Mouse (Mus musculus): ENCODE data around the gene Gbf1.

Gene Gbf1

DNA sequence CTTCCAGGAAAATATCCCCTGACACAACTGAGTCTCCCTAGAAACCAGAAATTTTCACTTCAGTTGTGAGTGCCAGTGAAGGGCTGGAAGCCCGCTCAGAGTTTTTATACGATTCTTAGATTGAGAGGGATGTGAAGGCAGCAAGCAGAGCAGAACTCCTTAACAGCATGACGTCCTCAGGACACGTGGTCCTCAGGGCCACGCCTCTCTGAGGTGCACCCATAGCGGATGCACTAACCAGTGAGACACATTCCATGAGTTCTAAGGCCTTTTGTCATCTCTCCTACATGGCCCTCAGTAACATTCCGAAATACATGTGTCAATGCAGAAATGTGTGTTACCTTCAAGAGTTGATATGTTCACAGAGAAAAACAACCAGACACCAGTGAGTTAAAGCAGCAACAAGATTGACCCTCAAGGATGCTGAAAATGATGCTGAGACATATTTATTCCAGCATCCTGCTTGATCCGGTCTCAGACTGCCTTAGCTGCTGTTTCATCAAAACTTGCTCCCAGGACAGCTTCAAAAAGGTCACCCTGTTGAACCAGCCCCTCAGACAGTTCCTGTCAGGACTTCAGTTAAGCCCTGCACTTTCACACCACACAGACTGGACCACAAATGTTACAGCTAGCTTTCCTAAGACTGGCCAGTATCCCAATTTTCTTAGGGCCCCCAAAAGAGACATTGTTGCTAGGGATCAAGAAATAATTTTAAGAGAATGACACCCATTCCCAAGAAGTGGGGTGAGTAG lies 148.2 kb downstream of the Gbf1 start:
- DNase-seq (ENCODE audit: low spot score in 2 of 2) = no peak

DNA sequence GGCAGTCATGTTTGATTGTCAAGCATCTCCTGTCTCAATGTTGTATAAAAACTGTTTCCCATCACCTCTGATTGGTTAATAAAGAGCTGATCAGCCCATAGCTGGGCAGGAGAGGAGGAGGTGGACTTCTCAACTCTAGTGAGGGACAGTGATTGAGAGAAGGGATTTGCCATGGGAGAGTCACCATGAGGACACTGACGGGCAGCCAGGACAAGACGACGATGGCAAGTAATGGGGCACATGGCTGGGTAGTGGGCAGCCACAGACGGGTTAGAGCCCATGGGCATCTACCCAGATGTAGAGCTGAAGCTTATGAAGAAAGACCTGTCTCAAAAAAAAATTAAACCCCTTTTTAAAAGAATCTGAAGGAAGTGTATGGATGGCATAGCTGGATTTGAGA lies 150.2 kb downstream of the Gbf1 start:
- peak in 1 of 2 experiments; percentile 49 for DNase-seq (ENCODE audit: low spot score in 2 of 2)

DNA sequence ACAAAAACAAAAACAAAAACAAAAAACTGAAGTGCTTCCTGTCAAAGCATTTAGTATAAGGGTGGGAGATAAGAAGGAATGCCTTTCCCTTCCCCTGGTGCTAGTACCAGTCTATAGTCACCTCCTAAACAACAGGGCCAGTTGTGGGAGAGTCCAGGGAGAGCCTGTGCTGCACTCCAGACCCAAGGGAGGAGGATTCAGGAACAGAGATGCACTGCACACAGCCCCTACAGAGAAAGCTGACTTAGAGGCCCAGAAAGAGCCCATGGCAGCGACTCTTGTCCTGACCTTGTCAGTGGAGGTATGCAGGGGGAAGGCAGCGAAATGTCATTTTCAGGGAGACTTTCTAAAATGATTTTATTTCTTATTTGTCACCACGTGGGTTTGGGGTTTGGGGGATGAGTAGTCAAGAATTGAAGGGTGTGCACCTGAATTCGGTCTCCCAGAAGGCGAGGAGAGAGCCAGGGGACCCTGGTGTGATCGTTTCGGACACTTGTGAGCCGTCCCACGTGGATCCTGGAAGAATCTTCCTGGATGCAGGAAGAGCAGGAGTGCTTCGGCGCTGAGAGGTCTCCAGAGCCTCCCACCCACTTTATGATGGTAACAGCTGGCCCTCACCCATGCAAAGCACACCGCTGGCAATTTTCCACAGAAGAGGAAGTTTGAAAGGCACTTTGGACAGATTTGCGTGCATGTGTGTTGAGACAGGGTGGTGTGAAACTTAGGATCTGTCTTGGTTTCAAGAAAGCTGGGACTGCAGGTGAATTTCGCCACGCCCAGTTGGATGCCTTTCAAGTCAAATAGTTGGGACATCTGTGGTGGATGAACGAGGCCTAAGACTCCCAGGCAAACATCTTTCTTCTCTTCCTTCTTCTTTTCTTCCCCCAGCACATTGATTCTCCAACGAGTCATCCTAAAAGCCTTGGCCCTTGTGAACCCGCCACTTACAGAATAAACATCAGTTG lies 151.2 kb downstream of the Gbf1 start:
- DNase-seq (ENCODE audit: low spot score in 2 of 2) = peak in 1 of 2 experiments; percentile 55

DNA sequence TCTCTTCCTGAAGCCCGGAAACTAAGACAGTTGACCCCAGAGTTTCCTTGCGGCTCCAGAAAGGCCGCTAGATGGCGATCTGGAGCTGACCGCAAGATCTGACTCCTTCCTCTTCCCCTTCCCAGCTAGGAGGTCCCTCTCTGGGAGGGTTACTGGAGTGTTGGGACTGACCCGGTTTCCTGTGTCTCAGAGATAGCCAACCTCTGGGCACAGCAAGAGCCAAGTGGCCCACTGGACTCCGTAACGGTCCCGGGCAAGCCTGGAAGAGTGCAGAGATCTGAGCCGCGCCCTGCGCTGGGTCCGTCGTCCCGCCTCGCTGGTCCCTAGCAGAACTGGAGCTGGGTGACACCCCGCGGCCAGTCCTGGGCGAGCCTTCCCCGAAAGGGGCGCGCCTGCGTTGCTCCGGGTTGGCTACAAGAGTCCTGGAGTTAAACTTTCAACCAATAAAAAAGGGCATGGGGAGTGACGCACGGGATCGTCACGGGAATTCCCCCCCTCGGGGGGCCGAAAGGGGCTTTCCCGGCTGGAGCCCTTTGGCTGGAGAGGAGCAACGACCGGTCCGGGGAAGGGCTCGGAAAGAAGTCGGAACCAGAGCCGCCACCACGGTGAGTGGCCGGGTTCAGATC lies 152.0 kb downstream of the Gbf1 start, which contains the start of gene Nfkb2:
TSS of gene Nfkb2 (plus strand) at position 105 of the 626 bp plus-strand sequence.
- peak; percentile 92 to 95 for DNase-seq (ENCODE audit: low spot score in 2 of 2)

DNA sequence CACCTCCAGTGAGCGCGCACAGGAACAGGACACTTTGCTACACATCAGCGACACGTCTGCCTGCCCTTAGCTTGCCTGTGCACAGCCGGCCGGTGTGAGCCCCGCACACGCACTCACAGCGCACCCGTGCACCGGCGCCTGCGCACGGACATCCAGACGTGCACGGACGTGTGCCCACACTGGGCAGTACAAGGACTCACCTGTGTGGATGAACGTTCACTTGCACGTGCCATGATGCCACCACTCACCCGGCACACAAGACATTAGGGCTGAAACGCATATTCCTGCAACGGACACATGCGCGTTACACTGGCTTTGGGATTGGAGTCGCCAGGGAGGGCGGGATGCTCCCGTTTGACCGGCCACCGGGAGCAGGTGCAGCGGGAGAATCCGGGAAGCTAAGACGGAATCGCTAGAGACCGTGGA lies 152.6 kb downstream of the Gbf1 start:
- DNase-seq (ENCODE audit: low spot score in 2 of 2) = peak in 1 of 2 experiments; percentile 46

DNA sequence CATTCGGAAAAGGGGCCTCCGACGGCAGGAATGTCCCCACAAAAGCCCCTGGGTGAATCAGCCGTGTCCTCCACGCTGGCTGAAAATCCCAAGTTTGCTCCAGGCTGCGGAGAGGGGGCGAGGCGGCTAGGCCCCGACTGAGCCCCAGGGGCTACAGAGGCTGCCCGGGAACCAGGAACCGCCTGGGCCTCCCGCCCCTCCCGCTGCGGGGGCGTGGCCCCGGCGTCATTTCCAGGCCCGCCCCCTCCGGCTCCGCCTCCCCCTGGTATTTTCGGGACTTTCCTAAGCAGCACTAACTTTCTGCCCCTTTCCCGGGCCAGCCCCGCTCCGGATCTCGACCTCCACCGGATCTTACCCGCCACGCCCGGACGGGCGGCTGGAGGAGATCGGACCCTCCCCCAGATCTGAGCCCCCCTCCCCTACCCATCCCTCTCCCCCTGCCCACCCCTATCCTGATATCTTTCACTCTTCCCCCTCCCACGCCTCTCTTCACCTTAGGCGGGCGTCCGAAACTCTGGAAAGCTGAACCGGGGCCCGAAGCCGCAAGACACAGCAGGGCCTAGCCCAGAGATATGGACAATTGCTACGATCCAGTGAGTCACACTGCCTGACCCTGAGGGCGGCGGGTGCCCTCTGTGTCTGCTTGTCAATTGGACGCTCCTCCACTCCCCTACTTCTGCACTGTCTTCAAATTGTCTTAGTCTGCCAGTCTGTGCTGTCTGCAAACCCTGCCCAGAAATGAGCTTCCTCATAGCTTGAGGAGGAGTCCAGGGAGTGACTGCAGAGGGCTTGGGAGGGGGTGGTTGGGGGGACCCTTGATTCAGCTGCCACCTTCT lies 153.3 kb downstream of the Gbf1 start:
- peak; percentile 91 to 95 for DNase-seq (ENCODE audit: low spot score in 2 of 2)

DNA sequence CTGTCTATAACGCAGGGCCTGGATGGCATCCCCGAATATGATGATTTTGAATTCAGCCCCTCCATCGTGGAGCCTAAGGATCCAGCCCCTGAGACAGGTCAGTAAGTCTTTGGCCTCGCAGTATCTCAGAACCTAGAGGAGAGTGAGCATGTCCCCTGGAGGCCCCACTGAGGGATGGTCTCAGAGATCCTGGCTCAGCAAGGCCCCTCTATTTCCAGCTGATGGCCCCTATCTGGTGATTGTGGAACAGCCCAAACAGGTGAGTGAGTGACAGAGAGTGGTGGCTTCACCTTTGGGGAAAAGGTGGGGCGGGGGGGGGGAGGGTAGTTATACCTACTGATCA lies 153.9 kb downstream of the Gbf1 start:
- peak; percentile 11 to 62 for DNase-seq (ENCODE audit: low spot score in 2 of 2)

DNA sequence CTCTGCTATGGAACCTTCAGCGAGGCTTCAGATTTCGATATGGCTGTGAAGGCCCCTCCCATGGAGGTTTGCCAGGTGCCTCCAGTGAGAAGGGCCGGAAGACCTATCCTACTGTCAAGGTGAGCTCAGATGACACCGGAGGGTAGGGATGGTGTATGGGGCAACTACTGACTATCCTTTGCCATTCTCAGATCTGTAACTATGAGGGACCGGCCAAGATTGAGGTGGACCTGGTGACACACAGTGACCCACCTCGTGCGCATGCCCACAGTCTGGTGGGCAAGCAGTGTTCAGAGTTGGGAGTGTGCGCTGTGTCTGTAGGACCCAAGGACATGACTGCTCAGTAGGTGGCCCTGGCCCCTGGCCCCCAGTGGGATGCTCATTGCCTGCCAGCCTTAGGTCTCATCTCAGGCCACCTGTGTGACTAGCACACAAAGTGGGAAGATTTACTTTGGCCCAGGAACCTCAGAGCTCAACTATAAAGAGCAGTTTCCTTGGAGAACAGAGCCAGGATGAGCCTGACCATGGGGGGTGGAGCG lies 154.5 kb downstream of the Gbf1 start:
- peak; percentile 12 to 64 for DNase-seq (ENCODE audit: low spot score in 2 of 2)

DNA sequence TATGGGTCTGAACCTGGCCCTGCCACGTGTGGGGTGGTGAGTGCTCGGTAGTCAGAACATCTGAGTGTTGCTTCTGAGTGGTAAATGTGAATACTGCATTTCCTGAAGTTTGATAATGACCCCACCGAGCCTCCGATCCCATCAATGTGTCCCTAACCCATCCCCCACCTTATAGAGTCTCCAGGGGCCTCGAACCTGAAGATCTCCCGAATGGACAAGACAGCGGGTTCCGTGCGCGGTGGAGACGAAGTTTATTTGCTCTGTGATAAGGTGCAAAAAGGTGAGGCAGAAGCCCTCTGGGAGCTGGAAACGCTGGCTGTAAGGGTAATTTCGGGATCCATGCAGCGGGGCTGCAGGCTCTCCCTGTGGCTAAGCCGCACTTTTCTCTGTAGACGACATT lies 155.5 kb downstream of the Gbf1 start:
- DNase-seq (ENCODE audit: low spot score in 2 of 2) = peak in 1 of 2 experiments; percentile 62

DNA sequence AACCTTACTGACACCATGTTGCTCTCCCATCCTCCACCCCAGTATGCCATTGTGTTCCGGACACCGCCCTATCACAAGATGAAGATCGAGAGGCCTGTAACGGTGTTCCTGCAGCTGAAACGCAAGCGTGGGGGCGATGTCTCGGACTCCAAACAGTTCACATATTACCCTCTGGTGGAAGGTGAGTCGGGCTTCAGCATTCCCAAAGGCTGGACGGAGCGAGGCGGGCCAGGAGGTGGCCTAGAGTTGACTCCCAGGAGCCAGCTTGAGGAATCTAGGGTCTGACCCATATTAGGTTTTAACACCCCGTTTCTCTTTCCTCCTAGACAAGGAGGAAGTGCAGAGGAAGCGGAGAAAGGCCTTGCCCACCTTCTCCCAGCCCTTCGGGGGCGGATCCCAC lies 156.0 kb downstream of the Gbf1 start:
- peak; percentile 11 to 66 for DNase-seq (ENCODE audit: low spot score in 2 of 2)

DNA sequence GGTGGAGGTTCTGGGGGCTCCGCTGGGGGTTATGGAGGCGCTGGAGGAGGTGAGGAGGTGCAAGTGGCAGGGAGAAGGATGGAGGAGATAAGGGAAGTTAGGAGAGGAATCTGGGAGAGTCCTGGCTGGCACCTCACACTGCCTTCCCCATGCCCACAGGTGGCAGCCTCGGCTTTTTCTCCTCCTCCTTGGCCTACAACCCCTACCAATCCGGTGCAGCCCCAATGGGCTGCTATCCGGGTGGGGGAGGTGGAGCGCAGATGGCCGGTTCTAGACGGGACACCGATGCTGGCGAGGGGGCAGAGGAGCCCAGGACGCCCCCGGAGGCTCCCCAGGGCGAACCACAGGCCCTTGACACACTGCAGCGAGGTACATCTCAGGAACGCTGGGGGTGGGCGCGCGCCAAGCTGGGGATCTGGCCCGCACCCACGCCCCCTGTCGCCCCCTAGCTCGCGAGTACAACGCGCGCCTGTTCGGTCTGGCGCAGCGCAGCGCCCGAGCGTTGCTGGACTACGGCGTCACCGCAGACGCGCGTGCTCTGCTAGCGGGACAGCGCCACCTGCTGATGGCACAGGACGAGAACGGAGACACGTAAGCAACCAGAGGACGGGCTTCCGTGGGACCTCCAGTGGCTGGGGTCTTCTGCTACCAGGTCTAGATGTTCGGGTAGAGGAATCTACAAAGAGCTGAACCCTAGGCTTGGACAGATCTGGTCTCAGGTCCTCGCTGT lies 156.6 kb downstream of the Gbf1 start:
- DNase-seq (ENCODE audit: low spot score in 2 of 2) = peak; percentile 86 to 97

DNA sequence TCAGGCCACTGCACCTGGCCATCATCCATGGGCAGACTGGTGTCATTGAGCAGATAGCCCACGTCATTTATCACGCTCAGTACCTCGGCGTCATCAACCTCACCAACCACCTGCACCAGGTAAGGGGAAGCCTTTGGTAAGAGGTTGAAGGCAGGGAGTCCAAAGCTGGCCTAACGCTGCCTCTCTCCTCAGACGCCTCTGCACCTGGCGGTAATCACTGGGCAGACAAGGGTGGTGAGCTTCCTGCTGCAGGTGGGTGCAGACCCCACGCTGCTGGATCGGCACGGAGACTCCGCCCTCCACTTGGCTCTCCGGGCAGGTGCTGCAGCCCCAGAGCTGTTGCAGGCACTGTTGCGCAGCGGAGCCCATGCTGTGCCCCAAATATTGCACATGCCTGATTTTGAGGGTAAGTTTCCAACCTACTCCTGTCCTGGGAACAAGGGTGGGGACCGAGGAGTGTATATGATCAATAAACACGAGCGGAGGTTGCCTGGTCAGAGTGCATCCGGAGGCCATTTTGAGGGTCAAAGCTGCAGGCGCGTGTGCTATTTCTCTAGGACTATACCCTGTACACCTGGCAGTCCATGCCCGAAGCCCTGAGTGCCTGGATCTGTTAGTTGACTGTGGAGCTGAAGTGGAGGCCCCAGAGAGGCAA lies 157.5 kb downstream of the Gbf1 start:
- DNase-seq (ENCODE audit: low spot score in 2 of 2) = peak; percentile 14 to 66

DNA sequence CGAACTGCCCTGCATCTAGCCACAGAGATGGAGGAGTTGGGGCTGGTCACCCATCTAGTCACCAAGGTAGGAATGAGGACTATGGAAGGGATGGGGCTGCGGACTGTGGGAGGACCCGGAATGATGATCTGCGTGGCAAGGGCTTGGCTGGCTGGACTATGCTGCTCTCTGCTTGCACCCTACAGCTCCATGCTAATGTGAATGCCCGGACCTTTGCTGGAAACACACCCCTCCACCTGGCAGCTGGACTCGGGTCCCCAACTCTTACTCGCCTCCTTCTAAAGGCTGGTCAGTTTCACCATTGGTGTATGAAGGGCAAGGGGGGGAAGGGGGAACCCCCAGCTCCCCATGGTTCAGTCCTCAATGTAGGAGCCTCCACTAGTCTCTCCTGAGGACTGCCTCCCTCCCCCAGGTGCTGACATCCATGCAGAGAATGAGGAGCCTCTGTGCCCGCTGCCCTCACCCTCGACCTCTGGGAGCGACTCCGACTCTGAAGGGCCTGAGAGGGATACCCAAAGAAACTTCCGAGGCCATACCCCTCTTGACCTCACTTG lies 158.1 kb downstream of the Gbf1 start:
- DNase-seq (ENCODE audit: low spot score in 2 of 2) = peak in 1 of 2 experiments; percentile 61

DNA sequence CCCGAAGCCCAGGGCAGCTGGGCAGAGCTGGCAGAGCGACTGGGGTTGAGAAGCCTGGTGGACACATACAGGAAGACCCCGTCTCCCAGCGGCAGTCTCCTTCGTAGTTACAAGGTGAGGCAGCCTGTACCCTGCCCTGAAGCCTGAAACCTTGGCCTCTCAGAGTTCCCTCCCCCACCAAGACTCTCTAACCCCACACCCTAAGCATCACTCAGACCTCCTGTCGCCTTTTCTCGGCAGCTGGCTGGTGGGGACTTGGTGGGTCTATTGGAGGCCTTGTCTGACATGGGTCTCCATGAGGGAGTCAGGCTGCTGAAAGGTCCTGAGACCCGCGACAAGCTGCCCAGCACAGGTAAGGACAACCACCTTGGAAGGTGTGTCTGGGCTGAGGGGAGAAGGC lies 159.0 kb downstream of the Gbf1 start:
- DNase-seq (ENCODE audit: low spot score in 2 of 2) = peak in 1 of 2 experiments; percentile 62

DNA sequence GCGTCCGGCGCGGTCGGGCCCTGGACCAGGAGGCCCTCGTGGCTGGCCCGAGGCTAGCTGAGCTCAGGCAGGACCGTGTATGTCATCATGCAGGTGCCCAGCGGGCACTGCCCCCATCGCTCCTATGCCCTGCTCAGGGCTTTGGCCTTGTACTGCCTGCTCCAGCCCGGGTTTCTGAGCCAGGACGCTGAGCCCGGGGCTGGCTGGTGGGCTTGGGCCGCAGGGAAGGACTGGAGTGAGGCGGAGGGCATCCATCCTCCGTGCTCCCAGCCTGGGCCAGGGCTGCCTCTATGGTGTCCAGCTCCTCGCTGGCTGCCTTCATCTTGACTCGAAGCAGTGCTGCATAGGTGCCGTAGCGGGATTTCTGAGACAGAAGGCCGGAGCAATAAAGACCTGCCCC lies 160.3 kb downstream of the Gbf1 start:
- peak in 1 of 2 experiments; percentile 65 for DNase-seq (ENCODE audit: low spot score in 2 of 2)

DNA sequence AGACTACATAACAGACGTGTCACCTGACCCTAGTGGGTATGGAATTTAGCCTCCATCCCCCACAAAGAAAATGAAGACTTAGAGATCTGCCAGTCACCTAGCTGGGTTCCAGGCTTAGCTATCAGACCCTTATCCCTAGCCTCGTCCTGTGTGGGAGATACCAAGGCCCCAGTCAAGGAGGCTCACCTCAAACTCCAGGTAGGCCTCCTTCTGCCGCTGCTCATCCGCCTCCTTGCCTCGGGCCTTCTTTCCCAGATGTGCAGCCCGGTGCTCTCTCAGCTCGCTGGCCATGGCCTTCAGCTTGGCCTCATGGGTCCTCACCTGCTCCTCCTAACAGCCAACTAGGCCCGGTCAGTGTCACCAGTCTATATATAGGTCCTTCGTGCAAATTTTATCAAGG lies 160.8 kb downstream of the Gbf1 start:
- peak in 1 of 2 experiments; percentile 61 for DNase-seq (ENCODE audit: low spot score in 2 of 2)

DNA sequence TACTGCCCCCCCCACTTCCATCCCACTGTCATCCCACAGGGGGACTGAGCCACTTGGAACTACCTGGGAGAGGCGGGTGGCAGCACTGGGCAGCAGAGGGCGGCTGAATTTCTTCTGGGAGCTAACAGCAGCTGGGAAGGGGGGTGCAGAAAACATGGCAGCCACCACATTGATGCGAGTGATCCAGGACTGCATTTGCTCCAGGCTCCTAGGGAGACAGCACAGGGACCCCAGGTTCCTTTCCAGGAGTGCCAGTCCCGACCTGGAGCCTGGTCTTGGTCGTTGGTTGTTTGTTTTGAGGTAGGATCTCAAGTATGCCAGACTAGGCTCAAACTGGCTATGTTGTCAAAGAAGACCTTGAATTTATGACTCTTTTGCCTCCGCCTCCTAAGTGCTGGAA lies 161.3 kb downstream of the Gbf1 start:
- DNase-seq (ENCODE audit: low spot score in 2 of 2) = no peak

DNA sequence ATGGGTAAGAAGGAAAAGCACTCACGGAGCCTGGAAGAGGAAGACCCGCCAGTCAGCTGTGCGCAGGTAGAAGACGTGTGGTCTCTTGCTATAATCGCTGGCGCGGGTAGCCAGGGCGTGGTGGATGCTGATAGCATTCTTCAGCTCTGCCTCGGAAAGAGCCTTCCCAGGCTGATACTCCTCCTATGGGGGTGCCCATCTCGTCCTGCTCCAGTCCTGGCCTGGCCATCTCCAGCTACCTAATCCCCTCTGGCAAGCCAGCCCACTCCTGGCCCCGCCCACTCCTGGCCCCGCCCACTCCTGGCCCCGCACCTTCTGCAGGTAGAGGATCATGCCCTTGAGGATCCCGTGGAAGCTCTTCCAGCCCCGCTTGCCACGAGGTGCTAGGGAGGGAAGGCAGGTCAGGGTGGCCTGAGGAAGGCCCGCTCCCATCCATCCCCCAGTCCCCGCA lies 161.9 kb downstream of the Gbf1 start:
- peak; percentile 70 to 86 for DNase-seq (ENCODE audit: low spot score in 2 of 2)
